Mouse (Mus musculus) cerebellum, adult 2 months (tissue): ENCODE measurements around the gene Cidec.

Source experiments
- CTCF ChIP-seq: fragments of 200-500 bp; IDR thresholded peaks from 2 replicates; pipeline ENCODE4 v1.5.1; 2011; ENCODE audit warnings: low read depth, mild to moderate bottlenecking, control low read depth, low read length, moderate library complexity, borderline replicate concordance; ENCODE audit not compliant: insufficient read depth
- POLR2A ChIP-seq: fragments of 200-500 bp; IDR thresholded peaks from 2 replicates; pipeline ENCODE4 v1.6.1; 2011; ENCODE audit warnings: low read length, control low read depth, borderline replicate concordance; ENCODE audit not compliant: insufficient read depth

DNA sequence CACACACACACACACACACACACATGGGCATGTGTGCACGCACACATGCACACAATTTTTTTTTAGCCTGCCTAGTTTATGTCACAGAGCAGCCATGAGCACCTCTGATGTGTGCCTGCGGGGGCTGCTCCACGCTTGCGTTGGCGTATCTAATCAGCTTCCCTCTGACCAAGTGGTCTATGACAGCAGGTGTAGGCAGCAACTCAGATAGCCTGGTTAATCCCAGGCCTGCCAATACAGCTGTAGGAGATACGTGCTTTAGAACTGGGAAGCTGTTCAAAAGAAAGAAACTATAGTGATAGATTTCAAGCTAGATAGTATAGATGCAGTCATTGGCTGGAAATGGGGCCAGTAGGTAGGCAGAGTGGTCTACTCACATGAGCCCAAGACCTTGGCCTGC lies 38.2 kb upstream of the Cidec start:
- TF ChIP-seq POLR2A, result no peak
- TF ChIP-seq CTCF, result no peak
